Mouse (Mus musculus): ENCODE data around the gene 4930550L24Rik. TPM values are rescaled to one million over a fixed set of nuclear protein-coding genes. Genes with fewer than 3 reads are reported as not detected.

Gene 4930550L24Rik
- total RNA-seq (2015; ENCODE audit: low replicate concordance) (not detected in 2 replicates), total RNA-seq (2017; ENCODE audit: low replicate concordance) (1.0 TPM in 1 of 2 replicates, not detected in the other)

DNA sequence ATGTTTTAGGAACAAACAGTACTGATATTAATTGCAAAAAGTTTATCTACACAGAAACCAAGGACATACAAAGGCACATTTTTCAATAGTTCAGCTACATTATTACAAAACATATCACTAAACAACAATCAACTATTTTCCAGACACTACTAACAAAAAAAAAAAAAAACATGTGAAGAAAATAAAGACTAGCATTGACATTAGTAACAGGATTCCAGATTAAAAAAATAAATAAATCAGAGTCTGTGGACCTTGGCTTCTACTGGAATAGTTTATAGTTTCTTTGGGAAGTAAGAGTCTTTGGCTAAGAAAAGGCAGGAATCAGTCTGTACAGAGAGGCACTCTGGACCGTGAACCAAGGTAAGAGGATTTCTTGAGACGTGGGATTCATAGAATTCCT, at the start of gene 4930550L24Rik:
Gene 4930550L24Rik (plus strand): TSS at position 301 of the 400 bp plus-strand sequence.
- no peak for ATAC-seq (replicated peaks; ENCODE audit: low FRiP score, poor library complexity, severe bottlenecking)

DNA sequence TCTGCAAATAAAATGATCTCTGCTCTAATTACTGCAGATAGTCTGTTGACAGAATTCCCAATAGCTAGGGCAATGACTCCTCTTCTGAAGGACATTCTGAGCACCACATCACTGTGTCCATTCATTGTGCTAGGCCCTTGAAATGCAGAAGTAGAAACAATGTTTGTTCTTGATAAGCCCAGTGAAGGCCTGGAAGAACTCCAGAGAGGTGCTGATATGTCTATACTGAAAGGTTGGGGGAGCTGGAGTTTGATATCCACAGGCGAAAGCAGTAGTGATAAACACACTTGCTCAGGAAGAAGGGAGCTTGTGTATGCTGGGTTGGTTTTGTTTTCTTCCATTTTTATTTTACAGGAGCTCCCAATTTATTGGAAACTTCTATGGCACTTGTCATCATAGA, 8.4 kb upstream of the 4930550L24Rik start:
- ATAC-seq (replicated peaks; ENCODE audit: low FRiP score, poor library complexity, severe bottlenecking), result no peak

DNA sequence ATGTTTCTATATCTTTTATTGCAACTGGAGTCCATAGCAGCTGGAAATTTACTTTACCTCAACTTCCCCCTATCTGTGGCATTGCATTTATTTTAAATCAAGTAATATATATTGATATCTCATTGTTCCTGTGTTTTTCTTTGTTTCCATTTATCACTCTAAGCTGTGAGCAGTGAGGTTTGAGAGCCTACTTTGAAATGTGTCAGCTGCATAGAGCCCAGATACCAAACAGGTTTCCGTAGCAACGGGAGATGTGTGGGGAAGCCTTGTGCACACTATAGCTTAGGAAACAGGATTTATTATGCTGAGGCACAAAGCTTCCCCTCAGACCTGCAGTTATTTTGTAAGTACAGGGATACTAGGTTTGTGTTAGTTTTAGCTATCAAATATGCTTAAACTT, 58.8 kb downstream of the 4930550L24Rik start:
- ATAC-seq (replicated peaks; ENCODE audit: low FRiP score, poor library complexity, severe bottlenecking), result no peak
